Mouse (Mus musculus): ENCODE results near the gene Dagla. TPM values are rescaled to one million over a fixed set of nuclear protein-coding genes. Genes with fewer than 3 reads are reported as not detected.

Dagla gene
- total RNA-seq, 2 experiments from 2014 or later = 0.02 to 1.4 TPM

DNA sequence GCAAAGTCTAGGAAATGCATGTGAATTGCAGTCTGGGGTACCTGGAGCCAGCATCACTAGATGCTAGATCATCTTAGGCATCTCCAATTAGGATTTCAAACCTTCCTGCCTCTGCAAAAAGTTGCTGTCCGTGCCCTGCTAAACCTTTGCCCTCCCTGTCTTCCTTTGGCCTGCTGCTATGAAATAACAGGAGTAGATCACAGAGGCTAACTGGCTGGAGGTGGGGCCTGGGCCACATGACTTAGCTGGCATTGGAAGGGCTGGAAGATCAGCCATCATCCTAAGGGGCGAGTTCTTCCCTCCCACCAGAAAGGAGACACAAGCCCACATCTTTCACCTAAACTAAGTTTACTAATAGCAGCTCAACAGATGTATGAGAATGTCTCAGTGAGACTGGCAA lies 4.3 kb upstream of the Dagla start:
- no peak for ATAC-seq (replicated peaks; ENCODE audit: poor library complexity)

DNA sequence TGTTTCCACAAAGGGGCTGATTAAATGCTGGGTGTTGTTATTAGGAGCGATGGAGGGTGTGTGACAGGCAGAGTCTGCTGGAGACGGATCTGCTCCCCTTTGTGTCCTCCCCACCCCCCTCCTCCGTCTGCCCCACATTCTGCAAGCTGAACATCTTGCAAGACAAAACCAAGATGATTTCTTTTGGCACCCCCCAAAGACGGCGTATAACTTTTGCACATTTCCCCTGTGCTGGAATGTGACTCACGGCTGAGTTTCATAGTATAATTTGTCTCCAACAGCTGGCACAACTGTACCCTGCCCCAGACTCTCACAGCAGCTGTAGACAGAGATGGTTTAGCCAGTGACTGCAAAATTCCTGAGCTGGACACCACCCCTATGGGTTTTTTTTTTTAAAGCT lies 3.3 kb upstream of the Dagla start:
- no peak for ATAC-seq (replicated peaks; ENCODE audit: poor library complexity)

DNA sequence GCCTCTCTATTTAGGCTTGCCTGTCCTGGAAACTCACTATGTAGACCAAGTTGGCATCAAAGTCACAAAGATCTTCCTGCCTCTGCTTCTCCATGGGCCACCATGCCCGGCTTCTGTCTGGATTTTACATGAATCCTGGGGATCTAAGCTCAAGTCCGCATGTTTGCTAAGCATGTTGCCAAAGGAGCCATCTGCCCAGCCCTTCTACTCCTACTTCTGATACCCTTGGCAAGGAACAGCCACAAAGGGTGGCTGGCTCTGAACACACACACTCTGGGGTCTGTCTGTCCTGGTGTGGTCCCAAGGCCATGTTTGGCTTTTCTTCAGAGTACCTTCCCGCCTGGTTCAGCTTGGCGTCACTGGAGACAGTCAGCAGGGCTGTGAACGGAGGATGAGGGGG lies 2.7 kb upstream of the Dagla start:
- no peak for ATAC-seq (replicated peaks; ENCODE audit: poor library complexity)

DNA sequence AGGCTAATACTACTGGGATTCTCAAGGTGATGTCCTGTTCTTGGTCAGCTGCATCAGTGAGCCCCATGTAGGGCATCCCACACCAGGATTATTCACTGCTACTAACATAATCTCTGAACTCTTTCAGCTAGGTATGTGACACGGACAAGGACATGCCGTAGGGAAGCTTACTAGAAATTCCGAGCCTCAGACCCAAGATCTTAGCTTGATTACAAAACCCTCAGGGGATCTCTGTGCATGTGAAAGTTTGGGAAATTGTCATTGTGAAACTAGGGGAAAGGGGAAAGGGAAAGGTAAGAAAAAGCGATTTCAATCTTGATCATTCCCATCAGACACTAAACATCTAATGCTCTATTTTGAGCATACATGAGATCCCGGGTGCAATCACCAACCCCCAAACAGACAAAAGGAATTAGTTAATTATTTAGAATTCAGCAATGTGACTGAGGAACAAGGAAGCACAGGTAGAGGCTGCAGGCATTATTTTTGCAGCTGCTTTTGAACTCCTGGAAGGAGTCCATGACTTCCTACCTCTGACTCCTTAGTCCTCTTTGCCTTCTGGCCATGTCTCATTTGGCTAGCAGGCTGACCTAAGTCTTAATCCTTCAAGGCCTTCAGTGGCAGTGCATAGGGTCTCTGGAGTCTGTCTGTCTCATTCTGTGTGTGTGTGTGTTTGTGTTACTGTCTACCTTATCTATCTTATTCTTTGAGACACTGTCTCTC lies 2.0 kb upstream of the Dagla start:
- ATAC-seq (replicated peaks; ENCODE audit: poor library complexity) = no peak

DNA sequence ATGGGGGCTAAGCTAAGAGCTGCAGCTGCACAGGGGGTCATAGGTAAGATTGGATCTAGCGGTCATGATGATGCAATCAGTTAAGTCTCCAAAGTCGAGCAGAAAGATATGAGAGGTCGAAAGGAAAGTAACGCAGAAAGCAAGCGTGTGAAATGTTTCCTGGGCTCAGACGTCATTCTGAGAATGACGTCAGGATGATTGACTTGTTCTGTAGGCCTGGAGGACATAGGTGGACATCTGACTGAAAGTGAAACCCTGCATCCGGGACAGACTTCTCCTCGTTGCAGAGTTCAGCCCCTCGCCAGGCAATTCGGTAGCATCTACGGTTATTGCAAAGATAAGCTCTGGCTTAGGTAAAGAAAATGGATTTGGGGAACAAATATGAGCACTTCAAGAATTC lies 963 bp upstream of the Dagla start:
- no peak for ATAC-seq (replicated peaks; ENCODE audit: poor library complexity)

DNA sequence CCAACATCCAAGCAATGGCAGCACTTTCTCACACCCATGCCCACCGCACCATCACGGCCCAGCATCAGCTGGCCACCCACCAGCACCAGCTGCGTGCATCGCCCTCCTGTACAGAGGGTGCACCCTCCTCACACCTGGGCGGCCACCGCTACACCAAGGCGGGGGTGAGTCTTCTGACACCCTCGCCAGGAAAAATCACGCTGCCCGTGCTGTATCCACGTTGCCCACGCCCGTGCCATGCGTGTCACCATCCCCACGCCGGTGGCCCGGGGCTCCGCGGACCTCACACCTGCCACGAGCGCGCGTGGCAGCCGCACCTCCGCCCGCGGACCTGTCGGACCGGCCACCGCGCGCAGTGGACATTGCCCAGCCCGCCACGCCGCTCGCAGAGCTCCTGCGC lies 282 bp downstream of the Dagla start:
- no peak for ATAC-seq (replicated peaks; ENCODE audit: poor library complexity)

DNA sequence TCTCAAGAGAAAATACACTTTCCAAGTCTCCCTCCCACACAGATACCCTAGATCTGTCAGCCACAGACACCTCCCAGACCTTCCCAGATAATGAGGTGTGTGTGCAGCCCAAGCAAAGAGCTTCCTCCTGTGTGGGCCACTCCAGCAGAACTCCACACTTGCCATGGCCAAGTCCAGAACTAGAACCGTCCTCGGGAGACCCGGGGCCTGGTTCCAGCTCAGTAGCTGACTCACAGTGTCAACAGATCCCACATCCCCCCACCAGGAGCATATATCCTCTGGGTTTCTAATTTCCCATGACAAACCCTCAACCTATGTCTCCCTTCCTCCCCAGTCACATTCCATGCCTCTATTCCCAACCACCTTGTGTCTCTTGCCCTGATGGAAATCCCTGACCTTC lies 1.8 kb downstream of the Dagla start:
- ATAC-seq (replicated peaks; ENCODE audit: poor library complexity) = no peak

DNA sequence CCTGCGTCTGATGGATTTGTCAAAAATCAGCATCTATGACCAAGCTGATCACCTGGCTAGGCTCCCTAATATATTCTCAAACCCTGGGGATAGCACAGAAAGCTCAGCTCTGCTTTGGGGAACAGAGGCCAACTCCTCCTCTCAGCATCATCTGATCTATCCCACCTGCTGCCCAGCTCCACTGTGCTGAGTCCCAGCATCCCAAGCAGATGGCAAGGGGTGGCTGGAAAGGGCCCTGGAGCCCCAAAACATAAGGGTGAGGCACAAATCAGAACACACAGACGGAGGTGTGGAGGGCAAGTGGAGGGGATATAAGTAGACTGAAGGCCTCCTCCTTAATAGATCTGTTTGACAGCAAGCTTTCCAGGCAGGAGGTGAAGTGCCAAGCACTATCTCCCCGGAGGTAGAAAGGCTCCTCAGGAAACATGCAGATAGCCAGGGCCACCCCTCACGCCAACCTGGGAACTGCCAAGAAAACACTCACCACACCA lies 2.8 kb downstream of the Dagla start:
- ATAC-seq (replicated peaks; ENCODE audit: poor library complexity) = no peak

DNA sequence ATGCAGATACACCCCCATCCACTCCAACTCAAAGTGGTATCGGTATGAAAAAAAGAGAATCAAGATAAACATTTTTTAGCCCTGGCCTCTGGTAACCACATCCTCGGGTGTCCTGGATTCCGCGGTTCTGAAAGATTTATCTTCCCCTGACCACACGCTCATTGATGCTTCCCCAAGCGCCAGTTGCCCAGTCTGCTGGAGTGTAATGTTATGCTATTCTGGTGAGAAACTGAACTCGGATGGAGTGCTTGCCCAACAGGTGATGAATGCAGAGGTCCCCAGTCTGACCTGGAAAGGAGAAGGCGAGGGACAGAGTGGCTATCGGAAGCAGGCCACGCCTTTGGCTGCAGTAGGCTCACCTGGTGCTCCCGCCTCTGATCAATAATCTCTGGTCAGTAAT lies 3.4 kb downstream of the Dagla start:
- ATAC-seq (replicated peaks; ENCODE audit: poor library complexity) = no peak

DNA sequence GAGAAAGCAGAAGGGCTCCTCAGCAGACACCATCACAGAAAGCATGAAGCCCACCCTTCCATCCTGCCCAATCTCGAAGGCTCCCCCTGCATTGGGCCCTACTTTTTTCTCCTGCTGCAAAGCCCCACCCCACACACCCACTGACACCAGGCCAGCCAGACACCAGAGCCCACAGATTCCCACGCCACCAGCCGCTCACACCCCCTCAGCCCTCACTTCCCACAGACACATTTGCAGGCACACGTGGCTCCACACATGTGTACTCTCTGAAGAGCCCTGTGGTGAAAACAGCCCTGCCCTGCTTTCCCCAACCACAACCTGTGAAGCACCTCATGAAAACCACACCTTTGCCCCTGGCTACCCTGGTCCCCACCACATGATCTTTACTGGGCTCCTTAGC lies 3.9 kb downstream of the Dagla start:
- no peak for ATAC-seq (replicated peaks; ENCODE audit: poor library complexity)

DNA sequence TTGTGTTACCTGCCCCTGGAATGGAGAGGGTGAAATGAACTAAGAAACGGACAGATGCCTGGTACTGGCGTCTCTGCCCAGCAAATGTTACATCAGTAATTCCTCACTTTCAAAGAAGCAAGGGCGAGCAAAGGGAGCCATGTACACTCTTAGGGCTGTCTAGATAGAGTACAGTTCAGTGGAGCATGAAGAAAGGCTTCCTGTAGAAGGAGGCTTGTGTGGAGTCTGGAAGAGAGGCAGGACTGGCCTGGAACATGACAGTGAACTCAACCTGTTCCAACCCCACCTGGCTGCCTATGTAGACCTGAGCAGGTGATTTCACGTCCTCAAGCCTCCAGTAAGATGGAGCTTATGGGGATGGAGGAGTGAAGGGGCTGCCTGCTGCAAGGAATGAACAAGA lies 6.4 kb downstream of the Dagla start:
- no peak for ATAC-seq (replicated peaks; ENCODE audit: poor library complexity)

DNA sequence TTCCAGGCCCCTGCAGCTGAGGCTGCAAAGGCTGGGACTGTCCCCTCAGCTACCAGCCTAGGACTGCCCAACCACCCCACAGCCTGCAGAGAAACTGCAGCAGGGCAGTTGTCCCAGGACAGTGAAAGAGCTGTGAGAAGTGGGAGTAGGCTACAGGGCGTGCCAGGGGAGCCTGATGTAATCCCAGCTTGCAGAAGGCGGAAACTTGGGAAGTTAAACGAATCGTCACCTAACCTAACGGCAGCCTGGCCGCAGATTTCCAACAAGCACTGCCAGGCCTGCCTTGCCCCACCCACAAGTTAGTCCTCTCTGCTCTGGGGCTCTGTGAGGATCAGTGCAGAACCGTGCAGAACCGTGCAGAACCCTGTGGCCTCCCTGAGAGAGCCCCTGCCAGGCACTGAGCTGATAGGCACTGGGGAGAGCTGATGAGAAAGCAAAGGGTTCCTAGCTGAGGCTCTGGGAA lies 7.6 kb downstream of the Dagla start:
- no peak for ATAC-seq (replicated peaks; ENCODE audit: poor library complexity)

DNA sequence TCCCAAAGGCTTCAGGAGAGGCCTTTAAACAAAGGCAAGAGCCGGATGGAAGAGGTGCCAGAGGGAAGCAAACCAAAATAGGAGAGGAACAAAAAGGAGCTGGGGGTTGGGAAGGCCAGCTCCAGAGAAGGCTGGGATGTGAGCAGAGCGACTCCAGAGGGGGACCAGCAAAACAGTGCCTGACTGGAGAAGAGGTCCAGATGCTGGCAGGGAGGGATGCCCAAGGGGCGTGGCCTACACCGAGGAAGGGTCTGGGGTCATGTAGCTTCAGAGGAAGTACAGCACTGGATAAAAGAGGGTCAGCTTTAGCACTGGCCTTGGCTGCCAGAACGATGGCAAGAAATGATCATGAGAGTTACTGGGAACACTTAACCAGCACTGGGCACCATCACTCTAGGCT lies 8.4 kb downstream of the Dagla start:
- no peak for ATAC-seq (replicated peaks; ENCODE audit: poor library complexity)

DNA sequence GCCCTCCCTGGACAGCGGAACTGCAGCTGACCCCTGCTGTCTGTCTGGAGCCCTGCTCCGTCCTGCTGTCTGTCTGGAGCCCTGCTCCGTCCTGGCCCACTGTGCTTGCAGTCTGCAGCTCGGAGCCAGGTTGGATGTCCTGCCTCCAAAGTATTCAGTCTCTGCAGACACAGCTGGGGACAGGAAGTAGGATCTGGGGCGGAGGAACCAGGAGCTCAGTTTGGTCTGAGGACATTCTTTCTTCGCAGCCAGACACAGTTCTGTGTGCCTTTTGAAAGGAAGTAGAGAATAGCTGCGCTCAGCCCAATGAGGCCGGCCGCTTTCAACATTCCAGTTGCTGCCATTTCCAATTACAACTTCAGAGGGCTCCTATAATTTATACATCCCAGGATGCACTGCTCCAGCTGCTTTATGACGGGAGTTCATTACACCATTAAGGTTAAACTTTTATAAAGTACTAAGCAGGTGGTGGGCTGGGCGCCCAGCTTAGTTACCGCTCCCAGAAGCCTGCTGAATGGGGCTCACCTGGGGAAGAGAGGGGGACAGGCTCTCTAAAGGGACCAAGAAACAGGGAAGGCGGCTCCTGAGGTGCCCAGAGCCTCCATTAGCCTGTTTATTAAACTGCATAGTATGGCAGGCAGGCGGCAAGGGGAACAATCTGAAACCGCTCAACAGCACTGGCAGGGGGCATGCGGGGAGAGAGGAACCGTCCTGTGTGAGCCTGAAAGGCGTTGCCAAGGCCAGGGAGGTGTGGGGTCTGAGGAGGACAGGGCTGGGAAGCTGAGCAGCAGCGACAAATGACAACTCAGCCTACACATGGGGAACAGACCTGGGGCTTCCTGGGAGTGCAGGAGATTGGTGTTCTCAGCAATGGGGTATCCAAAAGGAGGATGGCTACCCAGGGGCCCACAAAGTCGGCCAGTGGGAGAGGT lies 9.8 kb downstream of the Dagla start:
- no peak for ATAC-seq (replicated peaks; ENCODE audit: poor library complexity)

DNA sequence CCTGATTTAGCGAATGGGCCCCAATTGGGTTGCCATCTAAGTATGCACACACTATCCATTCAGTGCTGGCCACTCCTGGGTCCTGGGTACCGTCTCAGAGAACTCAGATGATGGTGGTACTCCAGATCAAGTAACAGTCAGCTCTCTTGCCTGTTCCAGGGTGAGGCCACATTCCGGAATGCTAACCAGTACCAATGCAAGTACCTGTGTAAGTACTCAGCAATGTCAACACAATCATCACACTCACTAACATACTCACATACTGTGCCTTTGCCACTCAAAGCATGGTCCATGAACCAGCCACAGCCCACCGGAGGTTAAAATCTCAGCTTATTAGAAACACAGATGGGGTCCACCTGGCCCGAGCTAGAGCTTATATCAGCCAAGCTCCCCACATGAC lies 10.7 kb downstream of the Dagla start:
- ATAC-seq (replicated peaks; ENCODE audit: poor library complexity) = no peak

DNA sequence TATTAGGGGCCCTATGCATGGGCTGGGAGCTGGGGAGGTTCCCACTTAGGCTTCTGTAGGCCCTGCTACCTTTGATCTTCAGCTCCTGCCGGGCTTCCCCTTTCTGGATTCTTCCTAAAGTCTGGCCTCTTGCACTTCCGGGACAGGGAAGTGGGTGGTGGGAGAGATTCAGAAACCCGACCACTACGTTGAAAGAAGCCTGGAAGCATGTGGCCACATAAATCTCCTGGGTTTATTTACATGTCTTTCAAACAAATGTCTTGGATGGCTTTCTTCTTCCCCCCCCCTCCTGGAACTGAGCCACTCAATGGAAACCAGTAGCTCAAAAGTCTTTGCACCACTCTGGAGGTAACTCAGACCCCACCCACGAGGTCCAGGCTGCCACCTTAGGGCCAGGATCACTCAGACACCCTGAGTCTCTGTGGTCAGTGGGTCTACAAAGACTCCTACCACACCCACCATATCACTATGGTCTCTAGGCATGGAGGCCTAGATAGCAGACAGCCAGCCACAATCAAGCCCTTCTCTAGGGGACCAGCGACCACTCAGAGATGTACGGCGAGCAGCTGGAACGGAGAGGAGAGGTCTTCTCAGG lies 12.7 kb downstream of the Dagla start:
- ATAC-seq (replicated peaks; ENCODE audit: poor library complexity) = no peak

DNA sequence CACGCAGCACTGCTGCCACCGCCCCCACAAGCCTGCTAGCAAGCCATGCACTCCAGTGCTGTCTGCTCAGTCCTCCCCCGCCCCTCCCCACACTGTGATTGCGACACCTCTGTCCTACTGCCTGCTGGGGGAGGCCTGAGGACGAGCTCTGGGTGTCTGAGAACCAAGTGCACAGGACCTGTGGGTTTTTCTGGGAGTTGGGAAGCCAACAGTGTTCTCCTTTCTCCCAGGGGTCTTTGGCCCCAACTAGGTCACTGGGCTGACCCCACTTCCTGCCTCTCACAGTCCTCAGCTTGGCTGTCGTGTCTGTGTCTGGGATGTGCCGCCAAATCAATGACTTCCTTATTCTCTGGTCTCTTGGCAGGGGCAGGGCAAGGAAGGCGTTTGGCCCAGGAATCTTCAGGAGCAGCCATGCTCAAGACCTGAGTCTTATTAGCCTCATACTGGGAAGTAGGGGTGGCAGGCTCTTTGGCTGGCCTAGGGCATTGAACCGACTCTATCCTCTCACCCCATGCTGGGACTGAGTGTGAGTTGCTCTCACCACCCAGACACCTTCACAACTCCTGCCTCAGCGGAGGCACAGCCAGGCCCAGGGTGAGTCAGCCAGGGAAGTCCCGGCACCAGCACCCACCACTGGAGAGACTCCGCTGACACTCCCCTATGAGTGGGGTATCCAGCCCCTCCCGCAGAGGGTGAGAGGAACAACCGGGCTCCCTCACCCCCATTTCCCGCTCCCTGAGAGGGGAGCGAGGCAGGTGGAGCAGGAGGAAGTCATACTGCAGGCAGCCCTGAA lies 14.3 kb downstream of the Dagla start:
- ATAC-seq (replicated peaks; ENCODE audit: poor library complexity) = peak; percentile 86

DNA sequence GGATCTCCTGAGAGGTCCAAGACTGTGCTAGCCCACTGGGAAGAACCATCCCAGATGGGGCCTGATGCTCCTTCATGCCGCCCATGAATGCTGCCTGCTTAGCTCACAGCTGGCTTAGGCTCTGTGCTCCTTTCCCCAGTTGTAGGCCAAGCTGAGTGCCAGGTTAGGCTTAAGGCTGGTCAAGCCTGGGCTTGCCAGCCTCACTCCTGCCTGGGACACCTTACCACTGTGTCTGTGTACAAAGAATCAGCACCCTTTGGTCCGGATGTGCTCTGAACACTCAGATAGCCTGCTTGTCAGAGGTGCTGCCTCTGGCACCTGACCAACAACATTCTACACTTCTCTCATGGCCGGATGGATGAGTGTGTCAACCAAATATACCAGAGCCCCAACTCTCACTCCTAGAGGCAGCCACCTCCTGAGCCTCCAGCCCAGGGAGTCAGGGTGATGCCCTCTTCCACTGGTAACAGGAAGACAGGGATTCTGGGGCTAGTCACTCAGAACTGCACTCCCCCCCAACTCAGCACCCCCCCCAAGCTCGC lies 15.0 kb downstream of the Dagla start:
- no peak for ATAC-seq (replicated peaks; ENCODE audit: poor library complexity)

DNA sequence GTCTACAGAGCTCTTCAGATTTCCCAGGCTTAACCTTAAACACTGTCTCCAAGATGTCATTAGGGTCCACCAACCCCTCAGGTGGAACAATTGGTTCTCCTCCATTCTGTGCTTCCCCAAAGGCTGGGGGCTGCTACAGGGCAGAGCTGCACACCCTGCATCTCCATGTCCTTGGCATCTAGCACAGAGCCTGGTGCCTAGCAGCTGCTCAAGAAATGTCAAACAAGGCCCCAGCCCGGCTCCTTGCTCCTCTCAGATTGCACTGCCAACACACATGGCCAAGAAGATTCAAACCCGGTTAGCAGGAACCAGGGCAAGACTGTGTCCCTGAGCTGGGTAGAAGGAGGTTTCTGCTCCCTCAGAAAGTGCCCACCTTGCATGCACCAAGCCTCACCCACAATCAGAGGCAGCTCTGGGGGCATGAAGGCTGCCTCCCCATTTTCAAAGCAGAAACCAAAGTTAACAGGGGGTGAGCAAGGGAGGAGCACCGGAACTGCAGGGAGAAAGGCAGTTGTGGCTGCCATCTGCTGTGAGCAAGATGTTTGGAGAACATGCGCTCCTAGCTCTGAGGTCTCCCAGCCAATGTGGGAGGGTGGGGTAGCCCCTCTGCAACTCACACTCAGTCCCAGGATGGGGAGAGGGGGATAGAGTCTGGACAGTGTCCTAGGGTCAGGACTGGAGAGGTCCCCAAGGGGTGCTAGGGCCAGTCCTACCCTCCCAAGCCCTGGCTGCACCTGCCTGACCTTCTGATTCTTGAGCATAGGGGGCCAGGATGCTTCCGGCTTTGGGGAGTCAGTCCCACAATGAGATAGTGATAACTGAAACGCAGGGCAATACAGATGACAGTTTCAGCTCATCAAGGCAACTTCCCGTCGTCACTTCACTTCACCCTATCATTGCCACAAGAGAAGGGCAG lies 16.3 kb downstream of the Dagla start:
- ATAC-seq (replicated peaks; ENCODE audit: poor library complexity) = no peak

DNA sequence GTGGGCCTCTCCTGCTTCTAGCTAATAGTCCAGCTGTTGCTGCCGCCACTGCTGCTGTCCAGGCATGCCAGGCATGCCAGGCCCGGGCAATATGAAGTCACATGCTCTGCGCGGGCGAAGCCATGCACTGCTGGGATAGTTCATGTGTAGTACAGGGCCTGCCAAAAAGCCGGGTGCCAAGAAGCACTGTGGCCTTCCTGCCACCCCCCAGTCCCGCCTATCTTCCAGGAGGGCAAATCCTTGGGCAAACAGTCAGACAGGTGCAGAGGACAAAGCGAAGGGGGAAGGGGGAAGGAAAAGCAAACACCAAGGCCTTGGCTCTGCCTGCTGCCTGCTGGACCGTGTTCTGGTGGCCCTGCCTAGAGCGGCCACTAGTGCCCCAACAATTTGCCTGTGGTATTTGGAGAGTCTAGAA lies 18.2 kb downstream of the Dagla start:
- no peak for ATAC-seq (replicated peaks; ENCODE audit: poor library complexity)
